Mouse (Mus musculus): ENCODE results near the gene 2010315B03Rik.

GRCm38 (mm10) chr9:124280576-124281447 is 31.7 kb downstream of the 2010315B03Rik start:
- TF ChIP-seq CTCF (IDR thresholded peaks at IDR 0.05; ENCODE audit: low read depth, low read length) (no peak), POLR2A (IDR thresholded peaks at IDR 0.05; ENCODE audit: extremely low read depth, insufficient read depth, low read length) (no peak)
